Mouse (Mus musculus): Measurements from ENCODE around the gene Zfp292. TPM values are rescaled to one million over a fixed set of nuclear protein-coding genes. Genes with fewer than 3 reads are reported as not detected.

The Zfp292 gene
- polyA plus RNA-seq, 1 experiment from 2014 or later = 21.0 TPM

DNA sequence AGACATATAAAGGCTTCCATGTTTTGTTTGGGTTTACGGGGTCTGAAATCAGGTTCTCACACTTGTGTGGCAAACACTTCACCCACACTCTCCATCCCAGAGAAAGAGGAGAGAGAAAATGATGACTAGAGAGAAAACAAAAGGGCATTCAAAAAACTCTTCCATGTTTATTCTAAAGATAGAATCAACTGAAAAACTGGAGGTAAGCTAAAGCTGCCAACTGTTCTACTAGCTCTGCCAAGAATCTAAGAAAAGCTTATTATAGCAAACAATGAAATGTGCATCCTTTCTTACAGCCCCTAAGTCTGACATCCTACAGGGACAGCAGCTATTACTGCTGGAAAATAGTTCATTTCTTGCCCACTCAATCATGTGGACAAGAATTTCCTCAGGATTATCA lies 58.9 kb downstream of the Zfp292 start:
- Histone ChIP-seq H3K9me3 (no peaks in the 10 kb centered on the region), H3K36me3 (peaks cover 43% of the 10 kb centered on the region), H3K4me1 (replicated peaks) (no peaks in the 10 kb centered on the region), H3K27me3 (ENCODE audit: insufficient read depth, poor library complexity, severe bottlenecking) (no peaks in the 10 kb centered on the region), H3K4me3 (no peak overlapping the region), H3K27ac (no peak overlapping the region)
- no peak for DNase-seq (ENCODE audit: low spot score)
- WGBS = 100% methylated on average over 1 of the region's 1 CpGs

DNA sequence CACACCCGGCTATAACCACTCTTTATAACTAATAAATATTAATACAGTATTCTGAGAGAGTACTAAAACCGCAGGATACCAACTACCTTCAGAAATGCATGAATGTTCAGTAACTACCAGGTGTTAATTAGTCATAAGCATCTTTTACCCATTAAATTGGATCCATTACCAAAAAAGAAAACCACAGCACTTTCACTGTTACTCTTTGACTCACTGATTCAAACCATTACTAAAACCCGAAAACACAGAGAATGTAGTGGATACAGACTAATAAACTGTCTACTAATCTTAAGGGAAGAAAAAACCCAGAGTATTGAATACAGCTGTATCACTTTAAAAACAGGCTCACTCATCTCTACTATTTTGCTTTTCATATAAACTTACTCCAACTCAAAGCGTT lies 62.9 kb downstream of the Zfp292 start:
- 97% methylated on average over 4 of the region's 4 CpGs for WGBS
- H3K27ac ChIP-seq = no peak overlapping the region
- no peak overlapping the region for H3K4me3 ChIP-seq
- DNase-seq (ENCODE audit: low spot score) = no peak
- no peaks in the 10 kb centered on the region for H3K9me3 ChIP-seq
- no peaks in the 10 kb centered on the region for H3K27me3 ChIP-seq (ENCODE audit: insufficient read depth, poor library complexity, severe bottlenecking)
- H3K36me3 ChIP-seq = peaks cover 61% of the 10 kb centered on the region
- H3K4me1 ChIP-seq (replicated peaks) = no peaks in the 10 kb centered on the region

DNA sequence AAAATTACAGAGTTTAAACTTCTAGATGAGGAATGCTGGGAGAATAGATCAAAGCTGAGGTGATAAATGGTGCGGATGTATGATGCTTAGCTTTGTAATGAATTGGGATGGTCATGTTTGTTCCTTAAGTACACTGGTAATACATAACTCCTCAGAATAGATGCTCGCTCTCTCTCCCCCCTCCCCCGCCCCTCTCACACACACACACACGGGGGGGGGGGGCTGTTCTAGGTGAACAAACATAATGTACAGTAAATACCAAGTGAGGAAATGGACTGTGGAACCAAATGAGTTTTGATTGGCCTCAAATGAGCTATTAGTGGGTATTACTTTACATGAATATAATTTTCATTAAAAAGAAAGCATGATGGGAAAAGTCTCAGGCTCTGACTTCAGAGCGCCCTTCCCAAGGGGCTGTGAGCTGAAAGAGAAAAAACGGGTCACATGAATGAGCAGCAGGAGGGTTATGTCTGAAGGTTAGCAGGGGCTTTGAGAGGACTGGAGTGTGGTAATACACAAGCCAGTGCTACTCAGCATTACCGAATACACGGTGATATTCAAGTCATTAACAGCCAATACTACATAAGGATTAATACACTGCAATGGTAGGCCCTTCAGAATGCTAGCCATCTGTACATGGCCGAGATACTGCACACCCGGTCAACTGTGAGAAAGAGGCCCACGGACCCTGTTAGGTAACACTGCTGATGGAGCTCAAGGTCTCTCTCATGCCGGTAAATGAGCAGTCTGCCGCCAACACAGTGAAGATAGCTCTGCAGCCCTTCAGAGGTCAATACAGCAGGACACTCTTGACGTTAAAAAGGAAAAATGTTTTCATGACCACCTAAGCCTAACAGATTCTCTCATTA lies 81.4 kb downstream of the Zfp292 start:
- WGBS = 84% methylated on average over 14 of the region's 14 CpGs
- no peak for DNase-seq (ENCODE audit: low spot score)
- Histone ChIP-seq H3K27me3 (ENCODE audit: insufficient read depth, poor library complexity, severe bottlenecking) (no peaks in the 10 kb centered on the region), H3K36me3 (peaks cover 36% of the 10 kb centered on the region), H3K4me1 (replicated peaks) (no peaks in the 10 kb centered on the region), H3K9me3 (no peaks in the 10 kb centered on the region), H3K4me3 (no peak overlapping the region), H3K27ac (no peak overlapping the region)

DNA sequence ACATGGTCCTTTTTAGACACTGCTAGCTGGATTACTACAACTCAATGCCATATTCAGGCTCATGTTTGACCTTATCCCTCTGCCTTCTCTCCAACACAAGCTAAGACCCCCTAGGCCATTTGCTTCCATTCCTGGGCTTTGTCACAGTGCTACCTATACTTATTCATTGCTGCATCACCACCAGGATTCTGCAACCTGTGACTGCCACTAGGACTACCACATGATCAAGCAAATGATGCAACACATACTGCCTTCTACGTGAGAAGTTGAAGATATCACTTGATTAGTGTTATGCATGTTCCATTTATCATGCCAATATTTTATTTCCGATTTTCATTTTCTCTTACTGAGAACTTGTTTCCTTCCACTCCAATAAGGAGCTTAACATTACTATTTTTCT lies 84.8 kb downstream of the Zfp292 start:
- H3K4me3 ChIP-seq = no peak overlapping the region
- H3K9me3 ChIP-seq = no peaks in the 10 kb centered on the region
- H3K36me3 ChIP-seq = peaks cover 12% of the 10 kb centered on the region
- no peak for DNase-seq (ENCODE audit: low spot score)
- H3K4me1 ChIP-seq (replicated peaks) = no peaks in the 10 kb centered on the region
- no peaks in the 10 kb centered on the region for H3K27me3 ChIP-seq (ENCODE audit: insufficient read depth, poor library complexity, severe bottlenecking)
- H3K27ac ChIP-seq = no peak overlapping the region
- 92% methylated on average over 2 of the region's 2 CpGs for WGBS

DNA sequence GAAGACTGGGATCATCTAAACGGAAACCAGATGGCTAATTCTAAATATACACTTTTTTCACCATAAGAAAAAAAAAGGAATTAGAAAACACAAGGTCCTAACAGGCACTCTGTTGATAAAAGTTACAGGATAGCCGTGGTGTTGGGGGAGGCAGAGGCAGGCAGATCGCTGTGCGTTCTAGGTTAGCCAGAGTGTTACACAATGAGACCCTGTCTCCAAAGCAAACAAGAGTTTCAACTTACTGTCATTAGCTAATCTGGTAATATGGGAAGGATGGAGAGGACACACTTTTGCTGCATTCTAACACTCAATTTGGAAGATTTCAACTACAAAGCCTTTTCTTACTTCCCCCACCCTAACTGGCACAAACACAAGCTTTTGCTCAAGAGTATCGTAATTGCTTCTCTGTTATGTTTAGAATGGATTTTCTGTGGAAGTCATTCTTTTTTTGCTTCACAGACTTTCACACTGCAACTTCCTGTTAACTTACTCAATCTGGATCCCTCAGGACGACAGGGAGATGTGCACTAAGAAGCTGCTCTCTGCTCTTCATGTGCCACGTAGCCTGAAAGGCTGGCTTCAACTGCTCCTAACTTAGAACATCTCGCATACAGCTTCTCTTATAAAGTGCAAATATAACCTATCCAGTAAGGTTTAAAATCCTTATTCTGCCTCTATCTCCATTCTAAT lies 85.3 kb downstream of the Zfp292 start:
- Histone ChIP-seq H3K4me1 (replicated peaks) (no peaks in the 10 kb centered on the region), H3K9me3 (no peaks in the 10 kb centered on the region), H3K27ac (no peak overlapping the region), H3K36me3 (peaks cover 7% of the 10 kb centered on the region), H3K27me3 (ENCODE audit: insufficient read depth, poor library complexity, severe bottlenecking) (no peaks in the 10 kb centered on the region), H3K4me3 (no peak overlapping the region)
- 82% methylated on average over 8 of the region's 8 CpGs for WGBS
- DNase-seq (ENCODE audit: low spot score) = no peak

DNA sequence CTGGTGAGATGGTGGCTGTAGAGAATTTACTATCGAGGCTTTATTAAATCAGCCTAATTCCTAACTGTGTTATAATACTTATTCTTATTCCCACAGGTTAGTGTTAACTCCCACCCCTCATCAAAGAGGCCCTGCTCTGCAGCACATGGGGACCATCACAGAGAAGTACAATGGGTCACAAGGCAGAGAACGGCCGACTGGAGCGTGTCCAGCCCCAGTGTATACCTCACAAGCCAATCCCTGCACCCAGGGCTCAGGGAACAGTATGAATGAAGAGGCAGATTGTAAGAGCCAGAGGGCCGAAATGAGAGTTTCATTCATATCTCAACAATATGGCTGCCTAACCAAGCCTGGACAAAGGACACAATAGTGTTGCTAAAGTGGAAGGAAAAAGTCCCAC lies 86.5 kb downstream of the Zfp292 start:
- peaks cover under 1% of the 10 kb centered on the region for H3K36me3 ChIP-seq
- H3K4me1 ChIP-seq (replicated peaks) = no peaks in the 10 kb centered on the region
- no peak overlapping the region for H3K27ac ChIP-seq
- no peak for DNase-seq (ENCODE audit: low spot score)
- H3K9me3 ChIP-seq = no peaks in the 10 kb centered on the region
- 81% methylated on average over 5 of the region's 5 CpGs for WGBS
- H3K4me3 ChIP-seq = no peak overlapping the region
- H3K27me3 ChIP-seq (ENCODE audit: insufficient read depth, poor library complexity, severe bottlenecking) = no peaks in the 10 kb centered on the region

DNA sequence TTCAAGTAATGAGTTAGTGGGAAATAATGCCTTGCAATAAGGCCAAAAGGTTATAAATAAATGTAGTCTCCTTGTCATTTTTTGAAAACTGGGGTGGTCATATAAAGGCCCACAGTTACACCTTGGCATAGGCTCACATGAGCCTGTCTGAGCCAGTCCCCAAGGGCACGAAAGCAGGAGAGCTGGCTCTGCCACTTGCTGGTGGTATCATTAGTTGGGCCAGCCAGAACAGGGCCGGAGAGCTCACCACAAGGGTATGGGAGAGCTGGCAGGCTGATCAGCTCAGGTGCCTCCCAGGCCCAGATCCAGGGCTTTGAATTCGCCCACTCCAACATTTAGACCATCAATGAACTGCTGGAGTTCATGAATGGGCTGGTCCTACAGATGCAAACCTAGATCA lies 96.3 kb downstream of the Zfp292 start:
- Histone ChIP-seq H3K4me3 (no peak overlapping the region), H3K4me1 (replicated peaks) (no peaks in the 10 kb centered on the region)
- 82% methylated on average over 3 of the region's 3 CpGs for WGBS

DNA sequence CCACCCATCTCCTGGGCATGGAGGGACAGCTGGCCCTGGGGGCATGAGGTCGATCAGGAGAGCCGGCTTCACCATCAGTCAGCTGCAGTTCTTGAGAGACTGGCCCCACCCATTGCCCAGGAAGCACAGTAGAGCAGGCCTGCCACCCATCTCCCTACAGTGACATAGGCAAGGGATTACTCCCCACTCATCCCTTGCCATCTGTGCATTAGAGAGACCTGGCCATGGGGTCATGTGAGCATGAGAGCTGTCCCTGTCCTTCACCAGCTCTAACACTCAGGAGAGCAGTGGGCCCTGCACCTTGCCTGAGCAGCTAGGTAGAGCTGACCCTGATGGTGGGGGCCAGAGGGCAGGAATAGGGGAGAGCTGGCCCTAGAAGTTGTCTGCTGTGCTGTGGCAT lies 97.1 kb downstream of the Zfp292 start:
- Histone ChIP-seq H3K27ac (no peak overlapping the region), H3K4me3 (no peak overlapping the region), H3K9me3 (no peaks in the 10 kb centered on the region), H3K4me1 (replicated peaks) (no peaks in the 10 kb centered on the region), H3K36me3 (no peaks in the 10 kb centered on the region), H3K27me3 (ENCODE audit: insufficient read depth, poor library complexity, severe bottlenecking) (no peaks in the 10 kb centered on the region)
- DNase-seq (ENCODE audit: low spot score) = no peak
- WGBS = 64% methylated on average over 2 of the region's 2 CpGs

More for the DNA sequence above, 96.3 kb downstream of the Zfp292 start:
- no peaks in the 10 kb centered on the region for H3K9me3 ChIP-seq
- no peak for DNase-seq (ENCODE audit: low spot score)
- H3K27ac ChIP-seq = no peak overlapping the region
- no peaks in the 10 kb centered on the region for H3K36me3 ChIP-seq
- no peaks in the 10 kb centered on the region for H3K27me3 ChIP-seq (ENCODE audit: insufficient read depth, poor library complexity, severe bottlenecking)

DNA sequence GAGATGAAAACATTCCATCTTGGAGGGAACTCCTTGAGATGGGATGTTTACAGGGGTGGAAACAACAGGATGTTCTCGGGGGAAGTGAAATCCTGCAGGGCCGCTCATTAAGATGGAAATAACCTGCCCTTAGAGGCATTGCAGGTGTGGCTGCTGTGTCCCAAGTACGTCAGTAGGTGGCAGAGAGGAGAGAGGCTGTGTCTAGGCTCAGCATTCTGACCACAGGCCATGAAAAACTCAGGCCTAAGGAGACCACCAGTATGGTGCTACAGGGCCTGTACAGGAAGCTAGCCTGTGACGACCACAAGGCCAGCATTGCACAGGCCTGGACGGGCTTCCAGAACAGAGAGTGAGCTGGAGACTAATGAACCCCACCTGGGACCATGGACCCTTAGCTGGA lies 97.9 kb downstream of the Zfp292 start:
- no peak for DNase-seq (ENCODE audit: low spot score)
- Histone ChIP-seq H3K36me3 (no peaks in the 10 kb centered on the region), H3K4me1 (replicated peaks) (no peaks in the 10 kb centered on the region), H3K27me3 (ENCODE audit: insufficient read depth, poor library complexity, severe bottlenecking) (no peaks in the 10 kb centered on the region), H3K27ac (no peak overlapping the region), H3K4me3 (no peak overlapping the region), H3K9me3 (no peaks in the 10 kb centered on the region)
- WGBS = 58% methylated on average over 5 of the region's 5 CpGs

DNA sequence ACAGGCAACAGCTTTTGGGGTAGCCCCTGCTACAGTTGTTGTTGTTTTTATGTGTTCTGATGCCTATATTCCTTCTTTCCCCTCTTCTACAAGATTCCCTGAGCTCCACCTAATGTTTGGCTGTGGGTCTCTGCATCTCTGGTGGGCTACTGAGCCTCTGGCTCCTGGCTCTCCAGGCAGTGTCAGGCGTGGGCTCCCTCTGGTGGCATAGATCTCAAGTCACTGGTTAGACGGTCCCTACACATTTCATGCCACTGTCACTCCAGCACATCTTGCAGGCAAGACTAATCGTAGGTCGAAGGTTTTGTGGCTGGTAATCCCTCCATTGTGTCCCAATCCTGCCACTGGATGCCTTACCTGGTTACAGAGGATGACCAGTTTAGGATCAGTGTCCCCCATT lies 100.0 kb downstream of the Zfp292 start:
- DNase-seq (ENCODE audit: low spot score) = no peak

DNA sequence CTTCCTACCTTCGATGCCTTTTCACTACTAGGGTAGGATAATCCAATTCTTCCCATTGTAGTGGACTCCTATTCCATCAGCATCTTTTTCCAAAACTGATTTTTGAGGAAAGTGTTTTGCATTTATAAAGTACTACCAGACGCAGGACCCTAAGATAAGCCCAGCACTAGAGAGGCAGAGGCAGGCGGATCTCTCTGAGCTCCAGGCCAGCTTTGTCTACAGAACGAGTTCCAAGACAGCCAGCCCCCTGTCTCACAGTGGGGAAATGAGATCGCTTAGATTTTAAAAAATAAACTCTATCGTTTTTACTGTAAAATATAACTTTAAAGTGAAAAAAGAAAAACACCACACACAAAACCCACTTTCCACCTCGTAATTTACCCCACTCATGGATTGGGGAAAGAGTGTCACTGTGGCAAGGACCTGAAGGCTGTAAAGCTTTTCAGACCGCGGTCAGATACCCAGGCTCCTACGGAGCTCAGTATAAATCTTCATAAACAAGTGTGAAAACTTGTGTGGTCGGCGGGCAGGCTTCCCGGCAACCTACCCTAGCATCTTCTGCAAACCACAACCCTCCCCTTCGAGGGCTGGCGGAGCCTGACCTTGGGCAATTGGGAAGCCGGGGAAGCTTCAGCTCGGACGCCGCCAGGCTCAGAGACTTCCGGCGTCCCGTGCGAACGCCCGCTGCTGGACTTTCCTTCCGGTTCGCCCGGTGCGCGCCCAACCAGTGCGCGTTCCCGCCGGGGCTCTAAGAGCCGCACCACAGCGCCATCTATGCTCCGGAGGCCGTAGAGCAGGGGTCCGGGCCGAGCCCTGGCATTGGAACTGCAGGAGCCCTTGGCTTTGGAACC lies 104.9 kb downstream of the Zfp292 start, which contains the start of gene Smim8:
Gene Smim8, minus strand, starts transcription at position 747 of the 851 bp plus-strand sequence.
- Histone ChIP-seq H3K27ac (peak within 1 kb of the TSS; percentile 90), H3K4me1 (replicated peaks) (peaks cover 8% of the 10 kb centered on the region; the same call in 1 of the 2 replicates), H3K9me3 (no peaks in the 10 kb centered on the region), H3K4me3 (peak within 1 kb of the TSS; percentile 67), H3K36me3 (no peaks in the 10 kb centered on the region), H3K27me3 (ENCODE audit: insufficient read depth, poor library complexity, severe bottlenecking) (no peaks in the 10 kb centered on the region)
- DNase-seq (ENCODE audit: low spot score) = peak; percentile 95
- 6% methylated on average over 40 of the region's 40 CpGs for WGBS

More for the DNA sequence above, 100.0 kb downstream of the Zfp292 start:
- no peaks in the 10 kb centered on the region for H3K9me3 ChIP-seq
- WGBS = 31% methylated on average over 4 of the region's 4 CpGs
- H3K4me3 ChIP-seq = no peak overlapping the region
- H3K27me3 ChIP-seq (ENCODE audit: insufficient read depth, poor library complexity, severe bottlenecking) = no peaks in the 10 kb centered on the region
- no peaks in the 10 kb centered on the region for H3K36me3 ChIP-seq
- H3K27ac ChIP-seq = no peak overlapping the region
- peaks cover under 1% of the 10 kb centered on the region; the same call in 1 of the 2 replicates for H3K4me1 ChIP-seq (replicated peaks)

DNA sequence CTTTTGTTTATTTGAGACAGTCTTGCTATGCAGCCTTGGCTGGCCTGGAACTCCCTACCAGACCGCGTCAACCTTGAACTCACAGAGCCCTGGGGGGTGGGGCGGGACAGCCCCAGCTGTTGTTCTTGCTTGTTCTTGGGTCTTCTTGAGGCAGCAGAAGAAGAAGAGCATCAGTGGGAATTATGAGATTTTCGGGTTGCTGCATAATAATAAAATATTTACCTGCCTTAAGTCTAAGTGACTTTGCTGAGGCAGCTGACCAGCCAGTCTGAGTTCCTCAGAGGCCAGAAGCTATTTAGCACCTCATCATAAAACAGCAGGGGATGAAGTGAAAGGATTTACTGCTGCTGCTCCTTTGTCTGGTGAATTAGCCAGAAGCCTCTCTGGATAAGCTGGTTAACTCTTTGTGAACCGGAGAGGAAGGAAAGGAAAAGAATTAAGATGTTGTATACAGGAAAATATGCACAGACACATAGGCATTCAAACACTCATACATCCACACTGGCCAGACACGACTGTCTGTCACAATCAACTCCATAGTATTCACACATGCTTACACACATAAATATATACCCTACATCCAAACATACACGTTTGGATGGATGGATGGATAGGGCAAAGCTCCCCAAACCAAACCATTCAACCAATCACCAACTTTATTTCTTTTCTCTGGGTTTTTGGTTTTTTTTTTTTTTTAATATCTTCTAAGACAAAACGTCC lies 110.9 kb downstream of the Zfp292 start:
- DNase-seq (ENCODE audit: low spot score) = no peak
- H3K27ac ChIP-seq = no peak overlapping the region; the same call in 1 of the 2 replicates
- H3K27me3 ChIP-seq (ENCODE audit: insufficient read depth, poor library complexity, severe bottlenecking) = no peaks in the 10 kb centered on the region
- H3K9me3 ChIP-seq = no peaks in the 10 kb centered on the region
- no peak overlapping the region for H3K4me3 ChIP-seq
- H3K36me3 ChIP-seq = peaks cover 16% of the 10 kb centered on the region; the same call in 1 of the 2 replicates
- peaks cover 5% of the 10 kb centered on the region; the same call in 1 of the 2 replicates for H3K4me1 ChIP-seq (replicated peaks)
- 11% methylated on average over 8 of the region's 8 CpGs for WGBS

Data from hindbrain, embryonic 10.5 days (tissue).